Mouse (Mus musculus) activated CD4-positive, CD25-positive, alpha-beta regulatory T cell (primary cell): ENCODE measurements around the gene Snai3. TPM values are rescaled to one million over a fixed set of nuclear protein-coding genes. Genes with fewer than 3 reads are reported as not detected.

Experiments used
- polyA plus RNA-seq, 2 experiments: library from polyadenylated mRNA; unstranded; fragments of 100-300 nt; shearing (Covaris generic); gene quantifications; one replicate each; pipeline ENCODE4 v1.2.1; 2017

Gene Snai3
- polyA plus RNA-seq = 1 to 10 TPM; 5.3 to 6.0 TPM

DNA sequence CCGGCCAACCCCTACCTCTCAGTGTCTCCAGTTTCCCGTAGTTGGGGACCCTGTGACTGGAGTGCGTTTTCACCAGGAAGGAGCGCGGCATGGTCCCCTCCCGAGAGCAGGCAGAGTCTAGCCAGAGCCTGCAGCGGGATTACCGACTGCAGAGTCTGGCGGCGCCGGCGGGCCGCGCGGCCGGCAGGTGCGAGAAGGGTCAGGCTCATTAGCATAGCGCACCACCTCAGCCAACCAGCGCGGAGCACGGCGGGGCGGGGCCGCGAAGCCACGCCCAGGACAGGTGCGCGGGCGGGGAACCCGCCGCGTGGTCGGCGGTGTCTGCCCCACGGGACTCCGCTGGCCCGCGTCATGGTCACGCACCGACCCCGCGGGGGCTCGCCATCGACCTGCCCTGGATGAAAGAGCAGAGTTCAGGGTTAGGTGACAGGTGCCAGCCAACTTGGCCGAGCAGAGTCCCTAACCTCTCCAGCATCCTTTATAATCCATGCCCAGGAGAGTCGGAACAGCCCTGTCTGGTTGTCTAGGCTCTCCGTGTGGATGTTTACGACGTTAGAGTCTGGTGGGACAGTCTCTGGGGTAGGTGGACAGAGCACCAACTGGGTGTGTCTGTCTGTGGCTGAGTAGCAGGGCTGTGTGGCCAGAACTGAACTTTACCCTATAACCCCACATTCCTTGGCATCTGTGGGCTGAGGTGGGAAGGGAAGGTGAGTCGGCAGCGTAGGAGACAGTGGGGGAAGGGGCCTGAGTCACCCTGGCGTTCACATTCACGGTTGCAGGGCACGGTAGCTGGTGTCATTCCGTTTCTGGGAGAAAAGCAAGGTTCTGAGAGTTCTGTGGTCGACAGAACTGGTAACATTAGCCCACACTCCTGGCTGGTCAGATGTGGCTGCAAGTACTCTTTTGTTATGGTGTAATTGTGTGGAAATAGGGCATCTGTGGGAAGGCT lies at the start of gene Snai3:
Gene Snai3, minus strand, starts transcription at position 210 of the 949 bp plus-strand sequence.

GRCm38 (mm10) chr8:122475580-122476320 lies 15.2 kb upstream of the Snai3 start, which contains the start of the genes Rnf166 and Ctu2:
Gene Rnf166, minus strand, starts transcription at chr8:122476064.
Gene Ctu2, plus strand, starts transcription at chr8:122476143.

GRCm38 (mm10) chr8:122443262-122444006 lies 17.1 kb downstream of the Snai3 start, which contains the start of gene Mvd:
Gene Mvd, minus strand, starts transcription at chr8:122443422.

DNA sequence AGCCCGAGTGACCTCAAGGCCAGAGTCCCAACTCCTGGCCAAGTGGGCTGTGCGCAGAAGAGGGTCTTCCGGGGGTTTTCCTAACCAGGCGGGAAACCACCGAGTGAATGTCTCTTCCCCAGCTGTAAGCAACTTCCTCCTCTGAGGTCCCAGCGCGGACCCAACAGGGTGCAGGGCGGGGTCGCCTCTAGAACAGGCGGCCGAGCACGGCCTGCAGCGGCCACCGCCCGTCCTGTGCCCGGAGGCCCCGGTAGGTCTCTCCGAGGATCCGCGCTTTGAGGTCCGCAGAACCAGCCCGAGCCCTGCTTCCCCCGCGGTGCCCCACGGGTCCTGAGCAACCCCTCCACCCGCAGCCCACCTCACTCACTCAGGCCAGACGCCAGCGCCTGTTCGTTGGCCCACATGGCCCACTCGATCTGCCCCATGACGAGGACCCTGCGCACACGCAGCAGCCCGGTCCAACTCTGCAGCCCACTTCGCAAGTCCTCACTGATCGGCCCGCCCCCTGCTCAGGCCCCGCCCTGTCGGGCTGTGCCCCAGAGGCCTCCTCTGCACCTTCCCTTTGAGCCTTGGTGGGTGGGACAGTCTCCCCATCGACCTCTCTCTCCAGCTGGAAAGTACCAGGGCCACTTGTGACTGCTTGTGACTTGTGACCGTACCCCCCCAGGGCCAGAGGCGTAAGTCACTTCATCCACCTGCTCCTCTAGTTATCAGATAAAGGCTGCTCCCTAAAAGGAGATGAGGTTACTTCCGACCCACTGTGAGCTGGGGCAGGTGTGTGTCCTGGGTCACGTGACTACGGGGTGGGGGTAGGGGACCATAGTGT lies 27.9 kb downstream of the Snai3 start, which contains the start of gene Cyba:
Gene Cyba, minus strand, starts transcription at position 488 of the 826 bp plus-strand sequence.

GRCm38 (mm10) chr8:122421376-122422070 lies 39.0 kb downstream of the Snai3 start, which contains the start of gene Il17c:
Gene Il17c, plus strand, starts transcription at chr8:122422020.

Other genes starting within 250 kb of the Snai3 start
- gene Zfpm1, start 178.6 kb downstream of the Snai3 start, polyA plus RNA-seq = 10 to 100 TPM; 31.6 to 35.1 TPM
- under 1 TPM in 1 of 2 experiments, not detected in 1; 0.26 TPM for gene Trhr2, start 100.0 kb downstream of the Snai3 start, polyA plus RNA-seq
- 10 to 100 TPM; 32.9 to 46.8 TPM for gene Zc3h18, start 84.1 kb downstream of the Snai3 start, polyA plus RNA-seq
- under 1 TPM; 0.54 to 0.58 TPM for gene Il17c, start 38.7 kb downstream of the Snai3 start, polyA plus RNA-seq
- 1,000 to 10,000 TPM in 1 of 2 experiments, 100 to 1,000 TPM in 1; 815 to 1,144 TPM for gene Cyba, start 27.8 kb downstream of the Snai3 start, polyA plus RNA-seq
- 10 to 100 TPM; 18.2 to 22.0 TPM for gene Mvd, start 17.3 kb downstream of the Snai3 start, polyA plus RNA-seq
- 100 to 1,000 TPM; 135 to 165 TPM for gene Rnf166, start 15.3 kb upstream of the Snai3 start, polyA plus RNA-seq
- 10 to 100 TPM; 59.4 to 89.7 TPM for gene Ctu2, start 15.4 kb upstream of the Snai3 start, polyA plus RNA-seq
- 10 to 100 TPM in 1 of 2 experiments, 1 to 10 TPM in 1; 3.8 to 18.3 TPM for gene Piezo1, start 90.6 kb upstream of the Snai3 start, polyA plus RNA-seq
- gene Cdt1, start 107.3 kb upstream of the Snai3 start, polyA plus RNA-seq = 10 to 100 TPM; 18.4 to 32.8 TPM
- gene Aprt, start 116.2 kb upstream of the Snai3 start, polyA plus RNA-seq = 100 to 1,000 TPM; 210 to 270 TPM
- gene Galns, start 150.7 kb upstream of the Snai3 start, polyA plus RNA-seq = 10 to 100 TPM; 15.8 to 16.0 TPM
- 10 to 100 TPM; 47.4 to 54.6 TPM for gene Trappc2l, start 150.9 kb upstream of the Snai3 start, polyA plus RNA-seq
- not detected for gene Pabpn1l, start 162.0 kb upstream of the Snai3 start, polyA plus RNA-seq
- gene Cbfa2t3, start 238.4 kb upstream of the Snai3 start, polyA plus RNA-seq = 1 to 10 TPM in 1 of 2 experiments, under 1 TPM in 1; 0.42 to 1.2 TPM